Mouse (Mus musculus) erythroblast, embryonic 14.5 days (primary cell): ENCODE measurements around the gene Slc2a10.

Experiments used
- GATA1 ChIP-seq: IDR thresholded peaks from 2 replicates; pipeline ENCODE4 v1.6.1; 2012; ENCODE audit warnings: low read length, inconsistent platforms, mixed read lengths
- TAL1 ChIP-seq: IDR thresholded peaks from 3 replicates; pipeline ENCODE4 v1.6.1; 2012; ENCODE audit warnings: low read length, inconsistent platforms, mixed read lengths

DNA sequence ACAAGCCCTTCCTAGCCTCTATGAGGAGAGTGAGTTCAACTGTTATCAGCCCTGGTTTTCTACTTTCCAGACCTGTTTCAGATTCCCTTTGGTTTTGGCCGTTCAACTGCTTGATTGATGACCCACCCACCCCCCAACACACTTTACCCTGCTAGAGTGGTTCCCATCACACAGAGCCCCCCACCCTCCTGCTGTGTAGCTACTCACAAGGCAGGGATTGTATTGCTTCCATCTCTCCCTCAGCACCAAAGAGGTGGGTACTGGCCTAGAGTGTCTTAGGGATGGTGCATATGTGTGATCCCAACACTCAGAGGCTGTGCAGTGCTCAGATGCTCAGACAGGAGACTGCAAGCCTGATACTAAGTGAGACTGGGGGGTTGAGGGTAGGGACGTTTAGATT lies 9.1 kb upstream of the Slc2a10 start:
- TF ChIP-seq GATA1 (no peak), TAL1 (no peak)
